Mouse (Mus musculus) hindbrain, embryonic 10.5 days (tissue): ENCODE measurements around the gene Zscan5b. TPM values are rescaled to one million over a fixed set of nuclear protein-coding genes. Genes with fewer than 3 reads are reported as not detected.
"Not testable (repeated sequence)": the region's sequence is repeated elsewhere in the genome, so short reads cannot be mapped to it uniquely, and the experiment has no call there.

Source experiments
- DNase-seq: peaks from one replicate; pipeline ENCODE4 v3.0.0-alpha.2; 2017; ENCODE audit warnings: low spot score
- H3K27ac ChIP-seq: fragments of 300-500 bp; sonication (generic); 2 replicates; pipeline ENCODE4 v1.5.1; 2016; ENCODE audit warnings: mild to moderate bottlenecking, moderate library complexity
- H3K27me3 ChIP-seq: fragments of 300-500 bp; sonication (generic); 2 replicates; pipeline ENCODE4 v1.6.1; 2016; ENCODE audit warnings: mild to moderate bottlenecking; ENCODE audit not compliant: poor library complexity, insufficient read depth, severe bottlenecking
- H3K36me3 ChIP-seq: fragments of 300-500 bp; sonication (generic); 2 replicates; pipeline ENCODE4 v1.6.1; 2016; ENCODE audit warnings: mild to moderate bottlenecking, moderate library complexity
- H3K4me1 ChIP-seq: fragments of 300-500 bp; sonication (generic); replicated peaks from 2 replicates; pipeline ENCODE4 v1.6.1; 2016; ENCODE audit warnings: mild to moderate bottlenecking
- H3K4me3 ChIP-seq: fragments of 300-500 bp; sonication (generic); 2 replicates; pipeline ENCODE4 v1.5.1; 2016; ENCODE audit warnings: mild to moderate bottlenecking, moderate library complexity
- H3K9me3 ChIP-seq: fragments of 300-500 bp; sonication (generic); 2 replicates; pipeline ENCODE4 v1.6.1; 2016; ENCODE audit warnings: mild to moderate bottlenecking, moderate library complexity
- WGBS: fragments of 180-500 bp; shearing (Covaris S2); methylation state at CpG from one replicate; pipeline ENCODE4 v1.1.7; 2016; 5-methylcytosine and 5-hydroxymethylcytosine counted together
- polyA plus RNA-seq: library from polyadenylated mRNA; unstranded; fragments of >200 nt; fragmentation: Nextera tagmentation; extraction: Ambion mirVana; gene quantifications from 2 replicates; pipeline ENCODE4 v1.2.1, GENCODE M21; 2016

Zscan5b gene
- polyA plus RNA-seq: not detected in 2 replicates

DNA sequence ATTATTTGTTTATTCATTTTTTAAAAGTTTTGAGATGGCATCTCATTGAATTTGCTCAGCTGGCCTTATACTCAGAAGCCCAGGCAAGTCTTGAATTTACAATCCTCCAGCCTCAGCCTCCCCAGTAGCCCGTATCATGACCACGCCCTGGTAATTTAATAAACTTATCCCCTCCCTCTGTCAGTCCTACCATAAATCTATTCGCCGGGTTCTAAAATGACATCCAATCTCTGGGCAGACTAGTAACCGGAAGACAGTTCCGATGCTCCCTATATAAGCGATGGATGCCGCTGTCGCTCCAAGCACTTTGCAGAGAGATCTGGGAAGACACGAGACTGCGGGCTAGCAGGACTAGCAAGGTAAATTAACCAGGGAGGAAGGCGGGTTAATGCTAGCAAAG lies at the start of gene Zscan5b:
Gene Zscan5b (plus strand): TSS at position 301 of the 400 bp plus-strand sequence.
- no peaks in the 10 kb centered on the region for H3K4me1 ChIP-seq
- H3K9me3 ChIP-seq: peaks cover 26% of the 10 kb centered on the region
- H3K4me3 ChIP-seq: no peak within 1 kb of the TSS
- DNase-seq: no peak
- no peaks in the 10 kb centered on the region for H3K36me3 ChIP-seq
- no peaks in the 10 kb centered on the region for H3K27me3 ChIP-seq
- 94% methylated on average over 12 of the region's 12 CpGs for WGBS
- H3K27ac ChIP-seq: no peak within 1 kb of the TSS

DNA sequence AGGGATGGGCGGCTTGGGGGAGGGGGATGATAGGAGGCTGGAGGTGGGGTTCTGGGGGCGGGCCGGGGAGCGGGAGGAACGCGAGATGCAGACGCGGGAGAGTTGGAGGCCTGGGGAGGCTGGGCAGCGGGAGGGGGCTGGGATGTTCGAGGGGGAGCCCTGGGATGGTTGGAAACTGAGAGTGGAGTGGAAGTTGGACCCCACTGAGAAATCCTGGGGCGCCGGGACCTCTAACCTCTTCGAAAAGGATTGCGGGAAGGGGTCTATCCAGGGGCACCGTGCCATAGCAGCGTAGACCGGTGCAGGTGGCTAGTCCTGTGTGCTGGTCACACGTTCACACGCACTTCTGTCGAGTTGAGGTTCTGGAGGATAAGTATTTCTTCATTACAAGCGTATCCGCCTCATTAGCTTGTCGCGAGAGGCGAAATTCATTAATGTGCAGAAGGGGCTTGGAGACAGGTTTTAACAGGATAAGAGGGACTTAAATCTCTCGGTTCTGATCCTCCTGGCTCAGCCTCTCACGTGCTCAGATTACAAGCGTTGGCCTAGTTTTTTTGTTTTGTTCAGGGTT lies 49.3 kb upstream of the Zscan5b start:
- peak overlapping the region; percentile 92 for H3K27ac ChIP-seq
- no peak for DNase-seq
- under 1% methylated on average over 28 of the region's 28 CpGs for WGBS

DNA sequence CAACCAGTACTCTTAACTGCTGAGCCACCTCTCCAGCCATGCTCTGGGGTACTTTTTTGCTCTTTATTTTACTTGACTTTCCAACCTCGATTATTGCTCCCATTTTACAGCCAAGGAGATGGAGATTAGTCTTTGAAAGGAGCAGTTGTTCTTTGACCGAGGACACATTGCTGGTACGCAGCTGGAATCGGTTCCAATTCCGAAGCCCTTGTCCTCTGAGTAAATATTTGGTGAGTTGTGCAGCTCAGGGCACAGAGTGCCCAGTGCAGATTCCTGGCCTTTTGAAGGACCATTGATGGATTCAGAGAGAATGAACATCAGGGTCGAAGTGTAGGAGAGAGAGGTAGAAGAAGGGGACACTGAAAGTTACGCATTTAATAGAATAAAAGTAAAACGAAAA lies 48.2 kb upstream of the Zscan5b start:
- 91% methylated on average over 8 of the region's 8 CpGs for WGBS

More for the DNA sequence above, 49.3 kb upstream of the Zscan5b start:
- H3K4me3 ChIP-seq: peak overlapping the region; percentile 78
- H3K27me3 ChIP-seq: no peaks in the 10 kb centered on the region
- H3K9me3 ChIP-seq: no peaks in the 10 kb centered on the region
- peaks cover 20% of the 10 kb centered on the region for H3K36me3 ChIP-seq
- peaks cover 10% of the 10 kb centered on the region for H3K4me1 ChIP-seq

GRCm38 (mm10) chr7:6174365-6174987 lies 47.6 kb upstream of the Zscan5b start:
- not testable (repeated sequence) for H3K4me3 ChIP-seq, DNase-seq, H3K9me3 ChIP-seq, H3K27me3 ChIP-seq, H3K27ac ChIP-seq
- H3K4me1 ChIP-seq: peaks cover 10% of the 10 kb centered on the region
- H3K36me3 ChIP-seq: peaks cover 35% of the 10 kb centered on the region
- WGBS: 90% methylated on average over 9 of the region's 9 CpGs

More for the DNA sequence above, 48.2 kb upstream of the Zscan5b start:
- no peak for DNase-seq
- Histone ChIP-seq H3K27ac (no peak overlapping the region), H3K36me3 (peaks cover 32% of the 10 kb centered on the region), H3K4me3 (peak overlapping the region; percentile 78; the same call in 1 of the 2 replicates), H3K4me1 (peaks cover 10% of the 10 kb centered on the region), H3K9me3 (no peaks in the 10 kb centered on the region), H3K27me3 (no peaks in the 10 kb centered on the region)

DNA sequence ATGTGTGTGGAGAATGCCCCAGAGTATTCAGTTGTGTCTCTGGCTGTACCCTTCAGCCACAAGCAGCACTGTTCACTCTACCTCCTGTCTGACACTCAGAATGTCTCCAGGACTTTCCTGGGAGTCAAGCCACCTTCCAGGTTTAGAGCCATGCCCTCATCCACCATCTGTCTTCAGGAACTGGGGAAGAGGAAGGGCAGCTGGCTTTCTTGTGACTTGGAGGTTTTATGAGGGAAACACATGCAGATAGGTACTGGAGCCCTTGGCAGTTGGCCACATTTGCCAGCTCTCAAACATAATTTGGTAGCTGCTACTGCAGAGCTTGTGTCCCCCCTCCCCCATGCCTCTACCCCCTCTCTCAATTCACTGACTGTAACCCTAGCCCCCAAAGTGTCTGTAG lies 43.1 kb upstream of the Zscan5b start:
- no peaks in the 10 kb centered on the region for H3K9me3 ChIP-seq
- H3K4me3 ChIP-seq: no peak overlapping the region
- H3K27ac ChIP-seq: no peak overlapping the region
- no peaks in the 10 kb centered on the region for H3K4me1 ChIP-seq
- no peak for DNase-seq
- H3K36me3 ChIP-seq: peaks cover 71% of the 10 kb centered on the region
- no peaks in the 10 kb centered on the region for H3K27me3 ChIP-seq

GRCm38 (mm10) chr7:6182882-6183281 lies 39.2 kb upstream of the Zscan5b start:
- Histone ChIP-seq H3K4me1 (no peaks in the 10 kb centered on the region), H3K9me3 (0 out of 2 replicates have a peak, but pooled peaks cover 2% of the 10 kb centered on the region), H3K4me3 (no peak overlapping the region), H3K36me3 (peaks cover 87% of the 10 kb centered on the region), H3K27me3 (no peaks in the 10 kb centered on the region), H3K27ac (no peak overlapping the region)
- DNase-seq: no peak

- peaks cover 87% of the 10 kb centered on the region for H3K36me3 ChIP-seq
- WGBS: 94% methylated on average over 19 of the region's 19 CpGs
- no peak for DNase-seq
Observed at GRCm38 (mm10) chr7:6183802-6184201, 38.3 kb upstream of the Zscan5b start.

DNA sequence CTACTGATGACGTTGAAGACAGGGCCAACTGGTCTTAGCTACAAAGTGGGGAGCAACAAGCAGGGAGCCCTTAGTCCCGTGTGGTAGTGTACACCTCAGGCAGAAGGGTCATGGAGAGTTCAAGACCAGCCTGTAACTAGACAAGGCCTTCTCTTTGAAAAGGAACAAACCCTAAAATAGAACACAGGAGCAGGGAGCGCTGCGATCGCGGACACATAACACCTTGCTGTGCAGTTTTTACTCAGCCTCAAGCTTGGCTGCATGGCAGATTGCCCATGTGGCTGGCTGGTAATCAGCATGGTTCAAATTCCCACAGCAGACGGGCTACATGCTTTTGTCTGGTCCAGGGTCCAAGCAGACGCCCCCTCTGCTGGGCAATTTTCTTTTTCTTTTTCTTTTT lies 37.6 kb upstream of the Zscan5b start:
- peaks cover 7% of the 10 kb centered on the region; the same call in 1 of the 2 replicates for H3K9me3 ChIP-seq
- 0 out of 2 replicates have a peak, but pooled peaks cover 3% of the 10 kb centered on the region for H3K4me1 ChIP-seq
- H3K27ac ChIP-seq: no peak overlapping the region
- H3K27me3 ChIP-seq: peaks cover 6% of the 10 kb centered on the region
- no peak overlapping the region for H3K4me3 ChIP-seq
- DNase-seq: no peak
- H3K36me3 ChIP-seq: peaks cover 89% of the 10 kb centered on the region
- WGBS: 93% methylated on average over 8 of the region's 8 CpGs

More at GRCm38 (mm10) chr7:6183802-6184201, 38.3 kb upstream of the Zscan5b start:
- Histone ChIP-seq H3K27ac (no peak overlapping the region), H3K9me3 (0 out of 2 replicates have a peak, but pooled peaks cover 2% of the 10 kb centered on the region), H3K27me3 (no peaks in the 10 kb centered on the region), H3K4me1 (no peaks in the 10 kb centered on the region), H3K4me3 (no peak overlapping the region)

- H3K27me3 ChIP-seq: peaks cover 9% of the 10 kb centered on the region
- H3K27ac ChIP-seq: no peak overlapping the region
- 93% methylated on average over 1 of the region's 1 CpGs for WGBS
- no peak for DNase-seq
- 0 out of 2 replicates have a peak, but pooled peaks cover 3% of the 10 kb centered on the region for H3K4me1 ChIP-seq
- peaks cover 89% of the 10 kb centered on the region for H3K36me3 ChIP-seq
- H3K4me3 ChIP-seq: no peak overlapping the region
- H3K9me3 ChIP-seq: peaks cover 9% of the 10 kb centered on the region; the same call in 1 of the 2 replicates
Observed at GRCm38 (mm10) chr7:6185391-6185790, 36.7 kb upstream of the Zscan5b start.

- no peak overlapping the region for H3K27ac ChIP-seq
- DNase-seq: no peak
- peaks cover 9% of the 10 kb centered on the region for H3K27me3 ChIP-seq
- peaks cover 9% of the 10 kb centered on the region; the same call in 1 of the 2 replicates for H3K9me3 ChIP-seq
- WGBS: 93% methylated on average over 2 of the region's 2 CpGs
- 0 out of 2 replicates have a peak, but pooled peaks cover 3% of the 10 kb centered on the region for H3K4me1 ChIP-seq
- no peak overlapping the region for H3K4me3 ChIP-seq
- peaks cover 85% of the 10 kb centered on the region for H3K36me3 ChIP-seq
Observed at GRCm38 (mm10) chr7:6186176-6186575, 35.9 kb upstream of the Zscan5b start.

DNA sequence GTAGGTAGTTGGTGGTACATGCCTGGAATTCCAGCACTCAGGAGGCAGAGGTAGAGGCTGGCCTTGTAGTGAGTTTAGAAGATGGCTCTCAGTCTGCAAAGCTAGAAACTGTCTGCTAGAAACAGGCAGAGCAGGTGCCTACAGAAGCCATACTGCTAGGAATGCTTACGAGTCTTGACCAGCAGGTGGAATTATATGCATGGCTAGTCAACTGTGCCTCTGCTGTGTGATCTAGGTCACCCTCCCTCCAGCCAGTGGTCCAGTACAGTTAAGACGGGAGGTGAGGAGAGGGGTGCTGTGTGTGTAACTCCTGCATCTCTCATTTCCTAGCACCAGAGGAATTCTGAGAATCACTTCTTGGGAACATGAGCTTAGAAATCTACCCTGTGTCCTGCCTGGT lies 35.3 kb upstream of the Zscan5b start:
- H3K27ac ChIP-seq: no peak overlapping the region
- H3K36me3 ChIP-seq: peaks cover 81% of the 10 kb centered on the region
- peaks cover 9% of the 10 kb centered on the region for H3K27me3 ChIP-seq
- no peak for DNase-seq
- H3K4me1 ChIP-seq: 0 out of 2 replicates have a peak, but pooled peaks cover 3% of the 10 kb centered on the region
- WGBS: 79% methylated on average over 2 of the region's 2 CpGs
- no peak overlapping the region for H3K4me3 ChIP-seq
- H3K9me3 ChIP-seq: peaks cover 9% of the 10 kb centered on the region; the same call in 1 of the 2 replicates

DNA sequence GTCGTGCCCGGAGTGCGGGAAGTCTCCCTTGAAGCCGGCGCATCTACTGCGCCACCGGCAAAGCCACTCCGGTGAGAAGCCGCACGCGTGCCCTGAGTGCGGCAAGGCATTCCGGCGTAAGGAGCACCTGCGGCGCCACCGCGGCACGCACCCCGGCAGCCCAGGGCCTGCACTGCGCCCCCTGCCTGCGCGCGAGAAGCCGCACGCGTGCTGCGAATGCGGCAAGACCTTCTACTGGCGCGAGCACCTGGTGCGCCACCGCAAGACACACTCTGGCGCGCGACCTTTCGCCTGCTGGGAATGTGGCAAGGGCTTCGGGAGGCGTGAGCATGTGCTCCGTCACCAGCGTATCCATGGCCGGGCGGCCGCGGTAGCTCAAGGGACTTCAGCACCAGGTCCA lies 32.5 kb upstream of the Zscan5b start:
- H3K9me3 ChIP-seq: peaks cover 9% of the 10 kb centered on the region; the same call in 1 of the 2 replicates
- no peak overlapping the region for H3K4me3 ChIP-seq
- WGBS: 43% methylated on average over 45 of the region's 45 CpGs
- DNase-seq: peak; percentile 15
- H3K27ac ChIP-seq: no peak overlapping the region
- 0 out of 2 replicates have a peak, but pooled peaks cover 3% of the 10 kb centered on the region for H3K4me1 ChIP-seq
- H3K36me3 ChIP-seq: peaks cover 61% of the 10 kb centered on the region
- peaks cover 9% of the 10 kb centered on the region for H3K27me3 ChIP-seq

- 0 out of 2 replicates have a peak, but pooled peaks cover 3% of the 10 kb centered on the region for H3K4me1 ChIP-seq
- H3K4me3 ChIP-seq: no peak overlapping the region
- H3K9me3 ChIP-seq: peaks cover 6% of the 10 kb centered on the region; the same call in 1 of the 2 replicates
- H3K27me3 ChIP-seq: peaks cover 9% of the 10 kb centered on the region
- peak; percentile 63 for DNase-seq
- no peak overlapping the region for H3K27ac ChIP-seq
- 47% methylated on average over 3 of the region's 3 CpGs for WGBS
- peaks cover 44% of the 10 kb centered on the region for H3K36me3 ChIP-seq
Observed at GRCm38 (mm10) chr7:6191376-6191775, 30.7 kb upstream of the Zscan5b start.
